Mouse (Mus musculus) gastrocnemius, postnatal 36 days (tissue): Measurements from ENCODE around the gene Osbpl3. TPM values are rescaled to one million over a fixed set of nuclear protein-coding genes. Genes with fewer than 3 reads are reported as not detected.

Experiments used
- DNase-seq, 2 experiments: peaks; one replicate each; pipeline ENCODE4 v3.0.0; 2022
- intact Hi-C: fragments of 180-260 bp; cut with DNase I; formaldehyde crosslinking; loops from one replicate; pipeline ENCODE4 v1.15.1; 2025
- long read RNA-seq, 2 experiments: library from polyadenylated mRNA; stranded (forward); transcript quantifications; one replicate each; pipeline ENCODE4 v2.0.0; 2021
- total RNA-seq, 2 experiments: library from RNA; stranded (reverse); gene quantifications; 2 replicates each; pipeline ENCODE4 v1.2.3; 2021

The Osbpl3 gene
- 1 to 10 TPM; 2.3 to 2.6 TPM for total RNA-seq
- long read RNA-seq, experiment 1, partial matches to known transcripts = 1 of 1 reads
- long read RNA-seq, experiment 1, other reads (novel, unspliced or antisense) = 0 of 1 reads
- long read RNA-seq, experiment 2, partial matches to known transcripts = 0 of 1 reads
- long read RNA-seq, experiment 2, other reads (novel, unspliced or antisense) = 1 of 1 reads

GRCm38 (mm10) chr6:50455829-50456469, at the start of gene Osbpl3:
TSS of gene Osbpl3 (minus strand) at chr6:50456201.
- peak; percentile 70 to 82 for DNase-seq
- intact Hi-C loops = loop anchor here (5.0 kb wide), 1 partner anchor 71 kb away; no protein-coding TSS in a partner anchor

GRCm38 (mm10) chr6:50505531-50505930, 49.5 kb upstream of the Osbpl3 start:
- intact Hi-C loops = no loop called here
- DNase-seq = no peak

DNA sequence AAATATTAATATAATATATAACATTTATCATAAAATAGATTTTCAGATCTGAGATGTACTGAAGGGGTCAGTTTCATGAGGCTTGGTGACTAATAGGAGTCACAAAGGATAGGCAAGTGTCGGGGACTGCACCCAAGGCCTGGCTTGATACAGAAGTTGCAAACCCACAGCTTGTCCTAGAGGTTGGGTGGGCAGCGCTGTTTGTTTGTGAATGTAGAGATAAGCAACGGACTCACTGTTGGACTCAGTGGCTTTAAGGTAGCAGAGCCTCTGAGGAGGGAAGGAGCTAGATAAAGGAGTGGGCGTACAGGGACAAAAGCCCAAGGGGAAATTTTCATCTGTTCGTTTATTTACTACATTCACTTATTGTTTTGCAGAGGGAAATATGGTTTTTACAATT, 48.7 kb upstream of the Osbpl3 start:
- no peak for DNase-seq
- intact Hi-C loops = no loop called here

DNA sequence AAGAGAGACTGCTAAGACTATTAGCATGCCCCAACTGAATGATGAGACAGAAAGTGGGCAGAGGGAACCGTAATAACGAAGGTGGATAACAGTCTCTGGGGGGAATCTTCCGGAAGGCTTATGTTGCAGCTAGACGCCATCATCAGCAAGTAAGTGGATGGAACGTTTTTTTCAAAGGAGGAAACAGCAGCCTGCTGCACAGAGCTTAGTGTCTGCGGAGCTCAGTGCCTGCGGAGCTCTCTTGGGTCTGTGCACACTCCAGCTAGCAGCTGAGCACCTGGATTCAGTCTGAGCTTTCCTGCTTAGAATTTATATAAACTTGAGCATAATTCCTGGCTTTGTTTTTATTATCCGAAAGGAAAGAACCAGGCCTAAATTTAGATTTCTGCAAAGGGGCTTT, 47.8 kb upstream of the Osbpl3 start:
- intact Hi-C loops = no loop called here
- no peak for DNase-seq

GRCm38 (mm10) chr6:50503031-50503430, 47.0 kb upstream of the Osbpl3 start:
- intact Hi-C loops = no loop called here

DNA sequence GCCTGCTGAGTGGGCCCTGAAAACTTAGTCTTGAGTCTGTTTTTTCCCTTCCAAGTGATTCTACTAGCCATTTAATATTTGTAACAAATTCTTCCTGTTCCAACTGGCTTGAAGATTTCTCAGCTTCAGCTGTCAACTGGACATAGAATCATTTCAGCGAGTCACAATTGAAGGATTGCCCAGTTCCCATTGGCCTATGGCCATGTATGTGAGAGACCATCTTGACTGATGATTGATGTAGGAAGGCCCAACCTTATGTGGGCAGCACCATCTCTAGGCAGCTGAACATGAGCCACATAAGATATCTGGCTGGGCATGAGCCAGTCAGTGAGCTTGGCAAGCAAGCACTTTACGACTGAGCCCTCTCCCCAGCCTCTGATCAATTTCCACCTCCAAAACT, 42.3 kb upstream of the Osbpl3 start:
- no peak for DNase-seq

More at GRCm38 (mm10) chr6:50503031-50503430, 47.0 kb upstream of the Osbpl3 start:
- no peak for DNase-seq

GRCm38 (mm10) chr6:50490519-50490918, 34.5 kb upstream of the Osbpl3 start:
- no peak for DNase-seq
- intact Hi-C loops = no loop called here

More for the DNA sequence above, 42.3 kb upstream of the Osbpl3 start:
- intact Hi-C loops = no loop called here

DNA sequence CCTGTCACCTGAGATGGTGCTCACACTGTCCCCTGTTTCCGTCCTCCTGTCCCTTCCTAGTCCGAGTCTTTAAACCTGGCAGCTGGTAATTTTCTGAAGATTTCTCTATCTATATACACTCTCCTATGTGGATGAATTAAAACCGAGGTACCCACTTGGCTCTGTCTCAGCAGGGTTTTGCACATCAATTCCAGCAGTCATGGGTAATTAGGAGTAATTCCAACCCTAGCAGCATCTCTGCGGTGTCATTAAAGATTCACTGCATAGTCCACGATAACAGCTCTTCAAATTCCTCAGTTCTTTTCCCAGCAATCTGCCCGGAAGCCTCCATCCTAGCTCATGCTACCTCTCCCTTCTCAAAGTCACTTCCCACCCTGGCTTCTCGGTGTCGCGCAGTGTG, 33.4 kb upstream of the Osbpl3 start:
- DNase-seq = no peak
- intact Hi-C loops = no loop called here

GRCm38 (mm10) chr6:50486035-50486902, 30.3 kb upstream of the Osbpl3 start:
- DNase-seq = no peak
- intact Hi-C loops = no loop called here

- no peak for DNase-seq
- intact Hi-C loops = no loop called here
Measured at GRCm38 (mm10) chr6:50483426-50483825, 27.4 kb upstream of the Osbpl3 start.

- intact Hi-C loops = no loop called here
- no peak for DNase-seq
Measured at GRCm38 (mm10) chr6:50481460-50481859, 25.5 kb upstream of the Osbpl3 start.

GRCm38 (mm10) chr6:50466451-50466850, 10.4 kb upstream of the Osbpl3 start:
- intact Hi-C loops = no loop called here
- DNase-seq = no peak

GRCm38 (mm10) chr6:50464690-50465485, 8.9 kb upstream of the Osbpl3 start:
- intact Hi-C loops = no loop called here
- no peak for DNase-seq

GRCm38 (mm10) chr6:50462026-50462425, 6.0 kb upstream of the Osbpl3 start:
- DNase-seq = no peak
- intact Hi-C loops = no loop called here

GRCm38 (mm10) chr6:50461585-50461984, 5.6 kb upstream of the Osbpl3 start:
- no peak for DNase-seq
- intact Hi-C loops = no loop called here

- intact Hi-C loops = no loop called here
- DNase-seq = no peak
Measured at GRCm38 (mm10) chr6:50460646-50461045, 4.6 kb upstream of the Osbpl3 start.

DNA sequence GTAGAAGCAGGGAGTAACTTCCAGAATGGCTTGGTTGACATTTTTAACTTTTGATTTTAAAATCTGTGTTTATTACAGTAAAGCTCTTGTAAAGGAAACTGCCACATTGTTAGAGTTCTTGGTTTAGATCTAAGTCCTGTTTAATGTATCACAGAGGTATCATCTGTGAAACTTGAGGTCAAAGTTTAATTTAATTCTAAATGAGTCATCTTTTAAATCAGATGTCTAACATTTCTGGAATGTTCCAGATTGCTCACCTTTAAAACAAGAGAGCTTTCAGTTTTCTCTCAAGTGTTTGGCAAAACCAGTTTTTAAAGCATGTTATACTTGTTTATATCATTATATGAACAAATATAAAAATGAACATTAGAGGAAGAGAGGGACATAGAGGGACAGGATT, 4.2 kb upstream of the Osbpl3 start:
- no peak for DNase-seq
- intact Hi-C loops = no loop called here

DNA sequence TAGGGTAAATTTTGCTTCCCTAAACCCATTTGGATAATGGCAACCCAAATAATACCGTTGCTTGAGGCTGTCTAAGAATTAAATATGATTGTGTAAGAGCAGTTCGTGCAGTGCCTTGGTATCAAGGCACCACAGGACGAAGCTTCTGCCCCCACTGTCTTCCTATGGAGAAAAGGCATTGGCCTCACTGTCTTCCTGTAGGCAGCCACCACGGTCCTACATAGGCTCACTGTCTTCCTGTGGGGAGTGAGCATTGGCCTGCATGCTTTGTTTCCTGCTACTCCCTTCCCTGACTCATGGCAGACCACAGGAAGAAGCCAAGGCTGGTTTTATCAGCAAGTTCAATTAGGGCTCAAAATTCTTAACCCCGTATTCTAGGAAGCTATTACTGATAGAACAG, 3.3 kb upstream of the Osbpl3 start:
- intact Hi-C loops = loop anchor here (5.0 kb wide), 1 partner anchor 68 kb away; no protein-coding TSS in a partner anchor

DNA sequence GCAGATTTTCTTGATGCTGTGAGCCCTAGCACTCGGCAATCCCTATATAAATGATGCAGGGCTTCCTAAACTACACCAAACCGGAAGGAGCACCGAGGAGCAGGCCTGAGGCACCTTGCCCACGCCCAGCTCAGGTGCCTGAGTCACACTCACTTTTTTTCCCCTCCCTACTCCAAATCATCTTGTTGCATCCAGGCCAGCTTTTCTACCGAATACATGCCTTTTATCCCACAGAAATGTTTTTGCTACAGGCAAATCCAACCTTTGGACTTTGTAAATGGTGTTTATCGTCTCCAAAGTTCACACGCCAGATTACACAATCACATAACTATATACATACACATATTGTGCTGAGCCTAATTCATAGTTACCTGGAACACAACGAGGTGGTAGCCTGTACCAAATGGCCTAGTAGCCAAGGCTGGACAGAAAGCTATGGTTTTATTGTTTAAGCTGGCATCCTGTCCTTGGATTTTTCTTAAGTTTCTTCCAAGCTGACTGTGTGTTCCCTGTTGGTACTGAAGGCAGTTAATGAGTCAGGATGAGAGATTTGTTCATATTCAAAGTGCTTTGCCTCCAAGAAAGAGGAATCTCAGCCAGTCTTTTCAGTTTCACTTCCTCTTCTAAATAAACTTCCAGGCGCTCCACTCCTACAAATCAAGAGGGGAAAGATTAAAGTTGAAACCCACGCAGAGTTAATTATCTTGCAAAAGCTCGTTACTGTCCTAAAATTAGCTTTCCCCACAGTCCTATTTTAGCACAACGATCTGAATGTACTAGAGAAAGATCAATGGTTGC, 1.7 kb upstream of the Osbpl3 start:
- intact Hi-C loops = loop anchor here (5.0 kb wide), 1 partner anchor 70 kb away; no protein-coding TSS in a partner anchor
- no peak for DNase-seq

More for the DNA sequence above, 3.3 kb upstream of the Osbpl3 start:
- no peak for DNase-seq

DNA sequence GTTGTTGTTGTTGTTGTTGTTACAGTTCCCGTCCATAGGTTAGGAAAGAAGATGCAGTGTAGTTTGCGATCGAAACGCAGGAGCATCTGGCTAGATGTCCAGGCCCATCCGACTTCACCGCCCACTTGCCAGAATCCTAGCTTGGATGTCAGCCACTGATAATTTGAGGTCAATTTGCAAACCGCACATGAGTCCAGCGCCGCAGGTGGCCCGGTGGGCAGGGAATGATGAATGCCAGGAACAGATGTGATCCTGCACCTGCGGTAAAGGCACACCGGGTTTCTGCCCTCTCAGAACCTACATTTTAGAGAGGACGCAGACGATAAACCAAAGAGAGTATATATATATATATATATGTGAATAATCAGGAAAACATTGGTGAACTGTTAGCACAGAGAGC, 705 bp upstream of the Osbpl3 start:
- intact Hi-C loops = loop anchor here (5.0 kb wide), 1 partner anchor 71 kb away; no protein-coding TSS in a partner anchor
- DNase-seq = no peak
